Mouse (Mus musculus) left cerebral cortex, postnatal 36 days (tissue): ENCODE data around the gene Ipo9. TPM values are rescaled to one million over a fixed set of nuclear protein-coding genes. Genes with fewer than 3 reads are reported as not detected.

ENCODE experiments used
- DNase-seq, 2 experiments: peaks; one replicate each; pipeline ENCODE4 v3.0.0; 2021 to 2022; ENCODE audit warnings: low spot score in 2 of 2, mixed read lengths in 1 of 2
- intact Hi-C: fragments of 180-260 bp; cut with DNase I; formaldehyde crosslinking; loops from one replicate; pipeline ENCODE4 v1.15.1; 2025
- total RNA-seq, 2 experiments: library from RNA; stranded (reverse); gene quantifications; 2 replicates each; pipeline ENCODE4 v1.2.3; 2021

Gene Ipo9
- 100 to 1,000 TPM; 167 to 173 TPM for total RNA-seq

GRCm38 (mm10) chr1:135429901-135430668 lies at the start of gene Ipo9:
Ipo9 (minus strand) TSS chr1:135430499.
- intact Hi-C loops: loop anchor here (5.0 kb wide), 1 partner anchor 43 kb away; no protein-coding TSS in a partner anchor
- peak; percentile 93 to 94 for DNase-seq

- intact Hi-C loops: no loop called here
- DNase-seq: no peak
Observed at GRCm38 (mm10) chr1:135475571-135475895, 45.2 kb upstream of the Ipo9 start.

GRCm38 (mm10) chr1:135474861-135475570 lies 44.7 kb upstream of the Ipo9 start:
- DNase-seq: no peak
- intact Hi-C loops: loop anchor here (5.0 kb wide), 1 partner anchor 32 kb away; no protein-coding TSS in a partner anchor

GRCm38 (mm10) chr1:135472536-135472935 lies 42.2 kb upstream of the Ipo9 start:
- intact Hi-C loops: loop anchor here (5.0 kb wide), 1 partner anchor 35 kb away; no protein-coding TSS in a partner anchor
- no peak for DNase-seq

- no peak for DNase-seq
- intact Hi-C loops: loop anchor here (5.0 kb wide), 1 partner anchor 36 kb away; no protein-coding TSS in a partner anchor
Observed at GRCm38 (mm10) chr1:135471742-135472141, 41.4 kb upstream of the Ipo9 start.

- no peak for DNase-seq
- intact Hi-C loops: loop anchor here (5.0 kb wide), 1 partner anchor 37 kb away; no protein-coding TSS in a partner anchor
Observed at GRCm38 (mm10) chr1:135470546-135470945, 40.2 kb upstream of the Ipo9 start.

GRCm38 (mm10) chr1:135467462-135467861 lies 37.2 kb upstream of the Ipo9 start:
- DNase-seq: no peak
- intact Hi-C loops: no loop called here

GRCm38 (mm10) chr1:135466935-135467334 lies 36.6 kb upstream of the Ipo9 start:
- DNase-seq: no peak
- intact Hi-C loops: no loop called here

- intact Hi-C loops: no loop called here
- DNase-seq: no peak
Observed at GRCm38 (mm10) chr1:135465734-135466133, 35.4 kb upstream of the Ipo9 start.

- DNase-seq: no peak
- intact Hi-C loops: loop anchor here (5.0 kb wide), 1 partner anchor 235 kb away; no protein-coding TSS in a partner anchor
Observed at GRCm38 (mm10) chr1:135462736-135463135, 32.4 kb upstream of the Ipo9 start.

- no peak for DNase-seq
- intact Hi-C loops: loop anchor here (5.0 kb wide), 1 partner anchor 235 kb away; no protein-coding TSS in a partner anchor
Observed at GRCm38 (mm10) chr1:135462304-135462703, 32.0 kb upstream of the Ipo9 start.

GRCm38 (mm10) chr1:135461097-135461730 lies 30.9 kb upstream of the Ipo9 start:
- intact Hi-C loops: loop anchor here (1.0 to 5.0 kb wide), 3 partner anchors 79 to 236 kb away; no protein-coding TSS in a partner anchor
- DNase-seq: peak; percentile 63 to 70

GRCm38 (mm10) chr1:135460521-135460920 lies 30.2 kb upstream of the Ipo9 start:
- intact Hi-C loops: loop anchor here (2.0 to 5.0 kb wide), 2 partner anchors 210 to 237 kb away; no protein-coding TSS in a partner anchor
- DNase-seq: no peak

GRCm38 (mm10) chr1:135457860-135458259 lies 27.6 kb upstream of the Ipo9 start:
- no peak for DNase-seq
- intact Hi-C loops: no loop called here

- peak in 1 of 2 experiments; percentile 33 for DNase-seq
- intact Hi-C loops: no loop called here
Observed at GRCm38 (mm10) chr1:135452259-135452658, 22.0 kb upstream of the Ipo9 start.

GRCm38 (mm10) chr1:135451419-135451818 lies 21.1 kb upstream of the Ipo9 start:
- DNase-seq: no peak
- intact Hi-C loops: no loop called here

- intact Hi-C loops: no loop called here
- DNase-seq: peak in 1 of 2 experiments; percentile 21
Observed at GRCm38 (mm10) chr1:135449876-135450275, 19.6 kb upstream of the Ipo9 start.

- intact Hi-C loops: no loop called here
- DNase-seq: no peak
Observed at GRCm38 (mm10) chr1:135448940-135449339, 18.6 kb upstream of the Ipo9 start.

GRCm38 (mm10) chr1:135443506-135443905 lies 13.2 kb upstream of the Ipo9 start:
- DNase-seq: no peak
- intact Hi-C loops: no loop called here

- intact Hi-C loops: no loop called here
- no peak for DNase-seq
Observed at GRCm38 (mm10) chr1:135441861-135442260, 11.6 kb upstream of the Ipo9 start.
